Mouse (Mus musculus) stomach, postnatal 0 days (tissue): ENCODE measurements around the gene Wdpcp. TPM values are rescaled to one million over a fixed set of nuclear protein-coding genes. Genes with fewer than 3 reads are reported as not detected.

Experiments
- ATAC-seq: fragments of 200-750 bp; cut with Nextera tagmentation; 2 replicates; pipeline ENCODE4 v1.8.0; 2017; ENCODE audit not compliant: low FRiP score, low TSS enrichment
- DNase-seq: peaks from one replicate; pipeline ENCODE4 v3.0.0-alpha.2; 2016; ENCODE audit warnings: low spot score
- H3K27ac ChIP-seq: fragments of 300-500 bp; sonication (generic); replicated peaks from 2 replicates; pipeline ENCODE4 v1.5.1; 2014; ENCODE audit warnings: mild to moderate bottlenecking, control low read depth
- H3K27me3 ChIP-seq: fragments of 300-500 bp; sonication (generic); 2 replicates; pipeline ENCODE4 v1.6.1; 2014; ENCODE audit warnings: low read length; ENCODE audit not compliant: control insufficient read depth, insufficient read depth
- H3K36me3 ChIP-seq: fragments of 300-500 bp; sonication (generic); 2 replicates; pipeline ENCODE4 v1.6.1; 2014; ENCODE audit warnings: low read length, mixed read lengths; ENCODE audit not compliant: control insufficient read depth, insufficient read depth
- H3K4me1 ChIP-seq: fragments of 300-500 bp; sonication (generic); replicated peaks from 2 replicates; pipeline ENCODE4 v1.6.1; 2014; ENCODE audit warnings: antibody characterized with exemption; ENCODE audit not compliant: control insufficient read depth, insufficient read depth
- H3K4me2 ChIP-seq: fragments of 300-500 bp; sonication (generic); replicated peaks from 2 replicates; pipeline ENCODE4 v1.6.1; 2014; ENCODE audit warnings: low read depth, mild to moderate bottlenecking, control low read depth, moderate library complexity
- H3K4me3 ChIP-seq: fragments of 300-500 bp; sonication (generic); 2 replicates; pipeline ENCODE4 v1.5.1; 2014; ENCODE audit warnings: low read depth, low read length, control low read depth
- H3K9ac ChIP-seq: fragments of 300-500 bp; sonication (generic); 2 replicates; pipeline ENCODE4 v1.6.1; 2014; ENCODE audit warnings: mild to moderate bottlenecking, low read length, control low read depth, mixed read lengths
- H3K9me3 ChIP-seq: fragments of 300-500 bp; sonication (generic); 2 replicates; pipeline ENCODE4 v1.6.1; 2016; ENCODE audit warnings: low read length; ENCODE audit not compliant: control insufficient read depth
- CTCF ChIP-seq: IDR thresholded peaks from 2 replicates; pipeline ENCODE4 v1.5.1; 2016; ENCODE audit warnings: antibody characterized with exemption, low read depth, mild to moderate bottlenecking, moderate library complexity
- EP300 ChIP-seq: optimal IDR thresholded peaks from 2 replicates; pipeline ENCODE3; 2016; ENCODE audit warnings: antibody characterized with exemption
- WGBS: fragments of 180-500 bp; shearing (Covaris S2); extraction: QIAGEN DNeasy Blood & Tissue Kit; methylation state at CpG from one replicate; pipeline ENCODE4 v1.1.7; 2014; 5-methylcytosine and 5-hydroxymethylcytosine counted together
- microRNA-seq: library from miRNA; unstranded; fragments of <30 nt; microRNA quantifications from one replicate; pipeline ENCODE4, GENCODE M21; 2016
- polyA plus RNA-seq: library from polyadenylated mRNA; unstranded; fragments of >200 nt; fragmentation: Nextera tagmentation; extraction: Ambion mirVana; gene quantifications from 2 replicates; pipeline ENCODE4 v1.2.1, GENCODE M21; 2015

Gene Wdpcp
- polyA plus RNA-seq, 1 experiment from 2014 or later: 3.3 TPM

DNA sequence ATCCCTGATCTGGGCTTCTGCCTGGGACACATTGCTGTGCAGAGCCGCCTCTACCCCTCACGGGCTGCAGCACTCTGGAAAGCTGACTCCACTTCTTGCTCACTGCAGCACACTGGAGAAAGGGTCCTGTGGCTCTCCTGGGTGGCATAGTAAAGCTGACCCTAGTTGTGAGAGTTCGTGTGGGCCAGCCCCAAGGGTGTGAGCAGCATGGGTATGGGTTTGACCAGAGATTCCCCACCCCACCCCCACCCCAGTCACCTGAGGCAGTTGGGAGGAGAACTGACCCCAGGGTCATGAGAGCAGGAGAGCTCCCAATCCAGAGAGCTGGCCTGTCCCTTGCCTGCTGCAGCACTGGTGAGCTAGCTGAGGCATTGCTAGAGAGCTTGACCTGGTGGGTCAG, 296.6 kb downstream of the Wdpcp start:
- no peak for DNase-seq
- Histone ChIP-seq H3K36me3 (no peaks in the 10 kb centered on the region), H3K4me2 (no peak overlapping the region), H3K9ac (no peak overlapping the region), H3K27ac (no peak overlapping the region), H3K9me3 (no peaks in the 10 kb centered on the region), H3K27me3 (no peaks in the 10 kb centered on the region), H3K4me1 (no peaks in the 10 kb centered on the region), H3K4me3 (no peak overlapping the region)
- TF ChIP-seq CTCF: no peak
- TF ChIP-seq EP300: no peak
- 66% methylated on average over 3 of the region's 3 CpGs for WGBS
- ATAC-seq: no peak

GRCm38 (mm10) chr11:21870863-21871262, 298.8 kb downstream of the Wdpcp start:
- TF ChIP-seq EP300 (no peak), CTCF (no peak)
- ATAC-seq (no peak), DNase-seq (no peak)
- Histone ChIP-seq H3K9me3 (no peaks in the 10 kb centered on the region), H3K4me1 (no peaks in the 10 kb centered on the region), H3K4me2 (no peak overlapping the region), H3K27me3 (no peaks in the 10 kb centered on the region), H3K27ac (no peak overlapping the region), H3K4me3 (no peak overlapping the region), H3K36me3 (no peaks in the 10 kb centered on the region), H3K9ac (no peak overlapping the region)
- 64% methylated on average over 1 of the region's 1 CpGs for WGBS

- Histone ChIP-seq H3K4me1 (no peaks in the 10 kb centered on the region), H3K27ac (no peak overlapping the region), H3K9ac (no peak overlapping the region), H3K4me3 (no peak overlapping the region), H3K36me3 (no peaks in the 10 kb centered on the region), H3K27me3 (no peaks in the 10 kb centered on the region), H3K9me3 (no peaks in the 10 kb centered on the region), H3K4me2 (no peak overlapping the region)
- 53% methylated on average over 4 of the region's 4 CpGs for WGBS
- TF ChIP-seq CTCF (no peak), EP300 (no peak)
- no peak for ATAC-seq
- DNase-seq: no peak
These were observed 299.7 kb downstream of the Wdpcp start for GRCm38 (mm10) chr11:21871728-21872127.

DNA sequence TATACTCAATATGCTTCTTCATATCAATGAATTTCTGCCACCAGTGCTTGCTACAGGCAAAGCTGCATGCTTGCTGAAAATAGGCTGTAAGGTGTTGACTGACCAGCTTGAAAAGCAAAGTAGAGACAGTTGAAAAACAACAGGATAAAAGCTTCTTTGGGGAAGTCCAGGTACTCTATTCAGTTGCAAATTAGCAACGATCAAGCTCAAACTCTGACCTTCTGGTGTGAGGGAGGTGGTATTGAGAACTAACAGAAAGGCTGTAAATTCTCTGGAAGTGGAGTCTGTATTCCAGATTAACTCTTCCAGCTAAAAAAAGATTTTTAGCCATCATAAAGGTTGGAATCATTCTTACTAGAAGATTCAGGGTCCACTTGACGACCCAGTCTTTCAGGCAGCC, 303.0 kb downstream of the Wdpcp start:
- no peaks in the 10 kb centered on the region for H3K36me3 ChIP-seq
- no peak overlapping the region for H3K27ac ChIP-seq
- H3K4me1 ChIP-seq: no peaks in the 10 kb centered on the region
- TF ChIP-seq CTCF (no peak), EP300 (no peak)
- WGBS: 91% methylated on average over 2 of the region's 2 CpGs
- H3K9ac ChIP-seq: no peak overlapping the region
- H3K9me3 ChIP-seq: no peaks in the 10 kb centered on the region
- H3K27me3 ChIP-seq: no peaks in the 10 kb centered on the region
- H3K4me2 ChIP-seq: no peak overlapping the region
- no peak for DNase-seq
- ATAC-seq: no peak
- H3K4me3 ChIP-seq: no peak overlapping the region

GRCm38 (mm10) chr11:21894696-21895095, 322.7 kb downstream of the Wdpcp start:
- no peak overlapping the region for H3K4me2 ChIP-seq
- no peaks in the 10 kb centered on the region for H3K9me3 ChIP-seq
- H3K36me3 ChIP-seq: no peaks in the 10 kb centered on the region
- H3K9ac ChIP-seq: no peak overlapping the region
- H3K27me3 ChIP-seq: no peaks in the 10 kb centered on the region
- H3K4me1 ChIP-seq: no peaks in the 10 kb centered on the region
- H3K4me3 ChIP-seq: no peak overlapping the region
- H3K27ac ChIP-seq: no peak overlapping the region
- TF ChIP-seq CTCF (no peak), EP300 (no peak)
- ATAC-seq: no peak
- 77% methylated on average over 3 of the region's 3 CpGs for WGBS
- DNase-seq: no peak

GRCm38 (mm10) chr11:21922531-21922930, 350.5 kb downstream of the Wdpcp start:
- no peak overlapping the region for H3K9ac ChIP-seq
- no peak overlapping the region for H3K4me2 ChIP-seq
- no peaks in the 10 kb centered on the region for H3K27me3 ChIP-seq
- no peak for ATAC-seq
- no peaks in the 10 kb centered on the region for H3K9me3 ChIP-seq
- TF ChIP-seq CTCF: no peak
- TF ChIP-seq EP300: no peak
- WGBS: 90% methylated on average over 3 of the region's 3 CpGs
- no peak overlapping the region for H3K4me3 ChIP-seq
- no peaks in the 10 kb centered on the region for H3K4me1 ChIP-seq
- no peak for DNase-seq
- no peaks in the 10 kb centered on the region for H3K36me3 ChIP-seq
- H3K27ac ChIP-seq: no peak overlapping the region

Small RNA genes within 50 kb of the gene (microRNA-seq; reads per million reads assigned to microRNA genes)
- gene Gm22990: not detected

Other genes with a start within 250 kb of the Wdpcp start
- gene Ugp2, start 201.0 kb upstream of the Wdpcp start, polyA plus RNA-seq: 124 and 128 TPM in 2 replicates
- 408 and 413 TPM in 2 replicates for gene Mdh1, start 132 bp downstream of the Wdpcp start, polyA plus RNA-seq